Mouse (Mus musculus) testis, adult 2 months (tissue): ENCODE data around the gene Il12rb1. TPM values are rescaled to one million over a fixed set of nuclear protein-coding genes. Genes with fewer than 3 reads are reported as not detected.

Source experiments
- H3K27ac ChIP-seq: fragments of 200-500 bp; 2 replicates; pipeline ENCODE4 v1.5.1; 2012; ENCODE audit warnings: low read depth, low read length; ENCODE audit not compliant: control insufficient read depth, insufficient read depth
- H3K27me3 ChIP-seq: fragments of 200-500 bp; 2 replicates; pipeline ENCODE4 v1.6.1; 2012; ENCODE audit warnings: mild to moderate bottlenecking, low read length, moderate library complexity; ENCODE audit not compliant: control insufficient read depth, insufficient read depth
- H3K36me3 ChIP-seq: fragments of 200-500 bp; 2 replicates; pipeline ENCODE4 v1.6.1; 2012; ENCODE audit warnings: mild to moderate bottlenecking, low read length; ENCODE audit not compliant: control insufficient read depth, insufficient read depth
- H3K4me1 ChIP-seq: fragments of 200-500 bp; 2 replicates; pipeline ENCODE4 v1.6.1; 2012; ENCODE audit warnings: low read length; ENCODE audit not compliant: control insufficient read depth, insufficient read depth
- H3K4me3 ChIP-seq: fragments of 200-500 bp; 2 replicates; pipeline ENCODE4 v1.5.1; 2012; ENCODE audit warnings: low read depth, mild to moderate bottlenecking, low read length, moderate library complexity, mixed read lengths; ENCODE audit not compliant: control insufficient read depth
- CTCF ChIP-seq: fragments of 200-500 bp; IDR thresholded peaks from 2 replicates; pipeline ENCODE4 v1.5.1; 2012; ENCODE audit warnings: low read depth, mild to moderate bottlenecking, inconsistent platforms, low read length, moderate library complexity; ENCODE audit not compliant: control insufficient read depth, insufficient read depth, insufficient replicate concordance
- POLR2A ChIP-seq: fragments of 200-500 bp; IDR thresholded peaks from 2 replicates; pipeline ENCODE4 v1.6.1; 2012; ENCODE audit warnings: low read depth, mild to moderate bottlenecking, inconsistent platforms, low read length, moderate library complexity; ENCODE audit not compliant: control insufficient read depth
- polyA plus RNA-seq: library from polyadenylated mRNA; depleted of rRNA; stranded (reverse); fragments of >200 nt; gene quantifications from 2 replicates; pipeline ENCODE4 v1.2.3, GENCODE M21; 2012

Gene Il12rb1
- polyA plus RNA-seq, 1 experiment = 0.40 TPM

DNA sequence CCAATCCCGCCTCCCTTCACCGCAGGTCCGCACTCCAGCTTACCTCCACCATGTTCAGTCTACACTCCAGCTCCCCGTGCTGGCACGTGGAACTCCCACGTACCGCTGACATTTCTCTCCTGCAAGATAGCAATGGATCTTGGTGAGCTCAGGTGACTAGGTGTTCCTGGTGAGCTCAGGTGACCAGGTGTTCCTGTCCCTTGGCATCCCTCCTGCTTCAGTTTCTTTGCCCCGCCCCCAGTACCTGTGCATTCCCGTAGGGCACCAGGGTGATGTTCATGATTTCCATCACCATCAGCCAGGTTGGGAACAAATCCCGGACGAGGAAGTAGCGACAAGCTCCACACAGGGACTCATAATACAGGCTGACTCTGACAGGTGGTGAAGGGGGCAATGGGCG lies 43.6 kb upstream of the Il12rb1 start:
- no peak overlapping the region for H3K27ac ChIP-seq
- H3K36me3 ChIP-seq = no peaks in the 10 kb centered on the region
- H3K27me3 ChIP-seq = no peaks in the 10 kb centered on the region
- TF ChIP-seq POLR2A = no peak
- TF ChIP-seq CTCF = no peak
- peaks cover 23% of the 10 kb centered on the region for H3K4me1 ChIP-seq
- H3K4me3 ChIP-seq = no peak overlapping the region

DNA sequence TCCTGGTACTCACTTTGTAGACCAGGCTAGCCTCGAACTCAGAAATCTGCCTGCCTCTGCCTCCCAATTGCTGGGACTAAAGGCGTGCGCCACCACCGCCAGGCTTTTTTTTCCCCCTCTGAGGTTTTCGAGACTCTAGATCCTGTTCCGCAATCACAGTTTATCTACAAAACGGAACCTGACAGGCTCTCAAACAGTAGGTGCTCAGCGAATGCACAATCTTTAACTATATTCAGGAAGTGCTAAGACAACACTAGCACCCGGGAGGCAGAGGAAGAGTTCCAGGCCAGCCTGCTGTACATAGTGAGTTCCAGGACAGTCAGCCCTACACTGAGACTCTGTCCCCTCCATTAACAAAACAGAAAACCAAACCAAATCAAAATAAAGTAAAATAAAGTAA lies 42.9 kb upstream of the Il12rb1 start:
- Histone ChIP-seq H3K4me1 (peaks cover 16% of the 10 kb centered on the region), H3K36me3 (no peaks in the 10 kb centered on the region), H3K4me3 (no peak overlapping the region), H3K27me3 (no peaks in the 10 kb centered on the region), H3K27ac (no peak overlapping the region)
- TF ChIP-seq CTCF = no peak
- no peak for TF ChIP-seq POLR2A

GRCm38 (mm10) chr8:70765838-70766570 lies 42.2 kb upstream of the Il12rb1 start:
- Histone ChIP-seq H3K36me3 (no peaks in the 10 kb centered on the region), H3K27me3 (no peaks in the 10 kb centered on the region), H3K27ac (no peak overlapping the region), H3K4me3 (peak overlapping the region; percentile 63), H3K4me1 (peaks cover 14% of the 10 kb centered on the region)
- TF ChIP-seq POLR2A = no peak
- TF ChIP-seq CTCF = no peak

DNA sequence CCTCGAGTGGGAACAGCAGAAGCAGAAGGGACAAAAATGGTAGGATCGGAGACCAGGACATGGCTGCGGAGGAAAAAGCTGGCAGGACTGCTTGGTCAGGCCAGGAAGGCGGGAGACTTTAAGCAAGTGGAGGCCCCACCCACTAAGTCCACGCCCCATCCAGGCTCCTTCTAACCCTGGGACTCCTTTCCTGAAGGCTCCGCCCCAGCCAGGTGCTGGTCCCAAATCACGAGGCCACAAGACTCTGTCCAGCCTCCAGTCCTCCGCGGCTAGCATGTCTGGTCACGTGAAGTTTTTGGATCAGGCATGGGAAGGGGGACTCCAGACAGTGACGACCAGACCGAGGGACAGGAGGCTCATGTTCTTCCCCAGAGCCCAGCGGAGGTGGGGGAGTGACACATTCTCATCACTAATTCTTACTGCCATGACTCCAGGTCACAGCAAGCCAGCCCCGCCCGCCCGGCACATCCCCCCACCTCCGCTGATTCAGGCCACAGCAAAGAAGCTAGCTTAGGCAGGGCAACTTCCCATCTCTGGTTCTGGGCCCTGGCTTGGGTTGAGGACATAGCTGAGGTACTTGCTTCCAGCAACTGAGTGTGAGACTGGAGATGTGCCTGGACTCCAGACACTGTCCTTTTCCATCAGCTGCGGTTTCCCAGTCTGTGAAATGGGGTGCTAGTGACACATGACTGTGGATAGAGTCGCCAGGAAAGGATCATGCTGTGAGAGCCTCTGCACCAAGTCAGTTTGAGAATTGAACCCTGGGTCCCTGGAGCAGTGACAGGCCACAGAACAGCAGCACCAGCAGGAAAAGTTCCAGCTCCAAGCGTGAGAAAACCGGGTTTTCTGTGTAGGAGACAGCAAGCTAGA lies 41.4 kb upstream of the Il12rb1 start:
- H3K4me1 ChIP-seq = peaks cover 11% of the 10 kb centered on the region
- H3K36me3 ChIP-seq = no peaks in the 10 kb centered on the region
- H3K4me3 ChIP-seq = peak overlapping the region; percentile 63
- TF ChIP-seq POLR2A (0 out of 2 replicates have a peak, but pooled peaks have one; percentile 35), CTCF (no peak)
- H3K27me3 ChIP-seq = no peaks in the 10 kb centered on the region
- no peak overlapping the region for H3K27ac ChIP-seq

DNA sequence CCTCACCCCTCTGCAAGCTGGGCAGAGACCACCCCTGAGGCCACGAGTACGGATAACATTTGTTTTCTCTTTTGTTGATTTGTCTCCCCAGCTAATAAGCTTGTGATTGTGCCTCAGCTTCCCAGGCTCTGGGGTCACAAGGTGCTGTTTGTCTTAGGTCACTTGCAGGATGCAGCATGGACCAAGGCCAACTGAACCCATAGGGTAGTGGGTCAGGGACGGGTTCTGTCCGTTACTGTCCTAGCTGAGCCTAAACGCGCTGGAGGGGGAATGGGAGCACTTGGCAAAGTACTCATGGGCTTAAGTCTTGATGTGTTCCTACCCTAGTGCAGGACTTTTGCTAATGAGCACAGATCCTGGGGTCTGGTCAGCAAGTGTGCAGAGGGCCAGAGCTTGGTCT lies 40.7 kb upstream of the Il12rb1 start:
- no peaks in the 10 kb centered on the region for H3K36me3 ChIP-seq
- no peak overlapping the region for H3K27ac ChIP-seq
- no peak overlapping the region for H3K4me3 ChIP-seq
- TF ChIP-seq CTCF = no peak
- no peak for TF ChIP-seq POLR2A
- H3K4me1 ChIP-seq = peaks cover 11% of the 10 kb centered on the region
- no peaks in the 10 kb centered on the region for H3K27me3 ChIP-seq

GRCm38 (mm10) chr8:70768231-70768776 lies 39.9 kb upstream of the Il12rb1 start:
- TF ChIP-seq CTCF = no peak
- TF ChIP-seq POLR2A = no peak
- Histone ChIP-seq H3K27me3 (no peaks in the 10 kb centered on the region), H3K36me3 (no peaks in the 10 kb centered on the region), H3K4me3 (no peak overlapping the region), H3K4me1 (peaks cover 11% of the 10 kb centered on the region), H3K27ac (no peak overlapping the region)

GRCm38 (mm10) chr8:70768956-70769355 lies 39.3 kb upstream of the Il12rb1 start:
- H3K4me3 ChIP-seq = no peak overlapping the region
- H3K36me3 ChIP-seq = no peaks in the 10 kb centered on the region
- no peak for TF ChIP-seq POLR2A
- TF ChIP-seq CTCF = no peak
- peaks cover 11% of the 10 kb centered on the region for H3K4me1 ChIP-seq
- H3K27ac ChIP-seq = no peak overlapping the region
- H3K27me3 ChIP-seq = no peaks in the 10 kb centered on the region
